Mouse (Mus musculus) neural tube, embryonic 11.5 days (tissue): ENCODE results near the gene Gm21985. TPM values are rescaled to one million over a fixed set of nuclear protein-coding genes. Genes with fewer than 3 reads are reported as not detected.

ENCODE experiments used
- ATAC-seq: fragments of 200-750 bp; cut with Nextera tagmentation; 2 replicates; pipeline ENCODE4 v1.8.0; 2017; ENCODE audit warnings: moderate number of reproducible peaks, mild to moderate bottlenecking, moderate TSS enrichment, moderate library complexity; ENCODE audit not compliant: insufficient read depth, low FRiP score, low TSS enrichment
- DNase-seq: peaks from one replicate; pipeline ENCODE4 v3.0.0-alpha.2; 2015; ENCODE audit warnings: low spot score
- H3K27ac ChIP-seq: fragments of 300-500 bp; sonication (generic); 2 replicates; pipeline ENCODE4 v1.5.1; 2014; ENCODE audit warnings: low read depth, mild to moderate bottlenecking, low read length
- H3K27me3 ChIP-seq: fragments of 300-500 bp; sonication (generic); 2 replicates; pipeline ENCODE4 v1.6.1; 2014; ENCODE audit warnings: mild to moderate bottlenecking, low read length, mixed read lengths; ENCODE audit not compliant: control insufficient read depth, insufficient read depth
- H3K36me3 ChIP-seq: fragments of 300-500 bp; sonication (generic); 2 replicates; pipeline ENCODE4 v1.6.1; 2014; ENCODE audit warnings: mild to moderate bottlenecking, low read length, moderate library complexity, mixed read lengths; ENCODE audit not compliant: control insufficient read depth, insufficient read depth
- H3K4me1 ChIP-seq: fragments of 300-500 bp; sonication (generic); 2 replicates; pipeline ENCODE4 v1.6.1; 2014; ENCODE audit warnings: low read length, mixed read lengths; ENCODE audit not compliant: control insufficient read depth, insufficient read depth
- H3K4me2 ChIP-seq: fragments of 300-500 bp; sonication (generic); 2 replicates; pipeline ENCODE4 v1.6.1; 2014; ENCODE audit warnings: low read depth, mild to moderate bottlenecking, moderate library complexity
- H3K4me3 ChIP-seq: fragments of 300-500 bp; sonication (generic); 2 replicates; pipeline ENCODE4 v1.5.1; 2014; ENCODE audit warnings: low read depth, low read length
- H3K9ac ChIP-seq: fragments of 300-500 bp; sonication (generic); 2 replicates; pipeline ENCODE4 v1.6.1; 2014; ENCODE audit warnings: mild to moderate bottlenecking, low read length
- H3K9me3 ChIP-seq: fragments of 300-500 bp; sonication (generic); 2 replicates; pipeline ENCODE4 v1.6.1; 2016; ENCODE audit warnings: low read length; ENCODE audit not compliant: control insufficient read depth
- WGBS: fragments of 180-500 bp; shearing (Covaris S2); extraction: QIAGEN DNeasy Blood & Tissue Kit; methylation state at CpG from one replicate; pipeline ENCODE4 v1.1.7; 2014; 5-methylcytosine and 5-hydroxymethylcytosine counted together
- polyA plus RNA-seq: library from polyadenylated mRNA; unstranded; fragments of >200 nt; fragmentation: Nextera tagmentation; extraction: Ambion mirVana; gene quantifications from 2 replicates; pipeline ENCODE4 v1.2.1, GENCODE M21; 2014

The Gm21985 gene
- polyA plus RNA-seq, 1 experiment from 2014 or later: not detected

GRCm38 (mm10) chr2:112360781-112361169 lies 94.7 kb downstream of the Gm21985 start:
- peaks cover 11% of the 10 kb centered on the region; the same call in 1 of the 2 replicates for H3K36me3 ChIP-seq
- no peaks in the 10 kb centered on the region for H3K27me3 ChIP-seq
- H3K4me2 ChIP-seq: no peak overlapping the region
- H3K27ac ChIP-seq: no peak overlapping the region
- no peaks in the 10 kb centered on the region for H3K4me1 ChIP-seq
- no peak overlapping the region for H3K9ac ChIP-seq
- H3K4me3 ChIP-seq: no peak overlapping the region
- no peak for DNase-seq
- 82% methylated on average over 2 of the region's 2 CpGs for WGBS
- no peak for ATAC-seq
- no peaks in the 10 kb centered on the region for H3K9me3 ChIP-seq

GRCm38 (mm10) chr2:112367222-112367621 lies 101.1 kb downstream of the Gm21985 start:
- no peaks in the 10 kb centered on the region for H3K9me3 ChIP-seq
- H3K9ac ChIP-seq: peak overlapping the region; percentile 80
- peak overlapping the region; percentile 83 for H3K4me2 ChIP-seq
- H3K4me3 ChIP-seq: peak overlapping the region; percentile 89
- peaks cover 8% of the 10 kb centered on the region; the same call in 1 of the 2 replicates for H3K36me3 ChIP-seq
- peaks cover 3% of the 10 kb centered on the region; the same call in 1 of the 2 replicates for H3K4me1 ChIP-seq
- no peak for ATAC-seq
- WGBS: 19% methylated on average over 15 of the region's 15 CpGs
- no peak for DNase-seq
- H3K27me3 ChIP-seq: no peaks in the 10 kb centered on the region
- peak overlapping the region; percentile 83; the same call in 1 of the 2 replicates for H3K27ac ChIP-seq

- ATAC-seq: peak; percentile 86
- peak within 1 kb of the TSS; percentile 83 for H3K27ac ChIP-seq
- peak within 1 kb of the TSS; percentile 89 for H3K4me3 ChIP-seq
- peak; percentile 91 for DNase-seq
- WGBS: 2% methylated on average over 46 of the region's 46 CpGs
- H3K4me2 ChIP-seq: peak within 1 kb of the TSS; percentile 83
- H3K4me1 ChIP-seq: peaks cover 3% of the 10 kb centered on the region; the same call in 1 of the 2 replicates
- H3K27me3 ChIP-seq: no peaks in the 10 kb centered on the region
- no peaks in the 10 kb centered on the region for H3K9me3 ChIP-seq
- 0 out of 2 replicates have a peak, but pooled peaks cover 6% of the 10 kb centered on the region for H3K36me3 ChIP-seq
- H3K9ac ChIP-seq: peak within 1 kb of the TSS; percentile 80
These were observed 101.9 kb downstream of the Gm21985 start, which contains the start of gene Emc4 for GRCm38 (mm10) chr2:112367726-112368673. TSS of gene Emc4 (minus strand) at chr2:112368027.

- DNase-seq (no peak), ATAC-seq (no peak)
- no peaks in the 10 kb centered on the region for H3K9me3 ChIP-seq
- H3K36me3 ChIP-seq: no peaks in the 10 kb centered on the region
- WGBS: 72% methylated on average over 5 of the region's 5 CpGs
- H3K27me3 ChIP-seq: no peaks in the 10 kb centered on the region
- H3K4me1 ChIP-seq: peaks cover 3% of the 10 kb centered on the region; the same call in 1 of the 2 replicates
- no peak overlapping the region for H3K4me3 ChIP-seq
- no peak overlapping the region for H3K4me2 ChIP-seq
- no peak overlapping the region for H3K27ac ChIP-seq
- H3K9ac ChIP-seq: no peak overlapping the region
These were observed 103.8 kb downstream of the Gm21985 start for GRCm38 (mm10) chr2:112369941-112370340.

- Histone ChIP-seq H3K27me3 (no peaks in the 10 kb centered on the region), H3K27ac (no peak overlapping the region), H3K4me2 (no peak overlapping the region), H3K9me3 (no peaks in the 10 kb centered on the region), H3K36me3 (no peaks in the 10 kb centered on the region), H3K4me1 (no peaks in the 10 kb centered on the region), H3K4me3 (no peak overlapping the region), H3K9ac (no peak overlapping the region)
- 60% methylated on average over 4 of the region's 4 CpGs for WGBS
- no peak for ATAC-seq
- no peak for DNase-seq
These were observed 107.0 kb downstream of the Gm21985 start for GRCm38 (mm10) chr2:112373141-112373540.

GRCm38 (mm10) chr2:112374610-112375009 lies 108.5 kb downstream of the Gm21985 start:
- no peaks in the 10 kb centered on the region for H3K36me3 ChIP-seq
- ATAC-seq (no peak), DNase-seq (no peak)
- 65% methylated on average over 5 of the region's 5 CpGs for WGBS
- no peak overlapping the region for H3K4me2 ChIP-seq
- no peak overlapping the region for H3K4me3 ChIP-seq
- no peaks in the 10 kb centered on the region for H3K4me1 ChIP-seq
- no peaks in the 10 kb centered on the region for H3K27me3 ChIP-seq
- no peak overlapping the region for H3K9ac ChIP-seq
- H3K27ac ChIP-seq: no peak overlapping the region
- H3K9me3 ChIP-seq: no peaks in the 10 kb centered on the region

- WGBS: under 1% methylated on average over 69 of the region's 72 CpGs
These were observed 113.1 kb downstream of the Gm21985 start, which contains the start of gene Katnbl1 for GRCm38 (mm10) chr2:112378973-112379898. TSS of gene Katnbl1 (plus strand) at chr2:112379211.

GRCm38 (mm10) chr2:112380131-112380530 lies 114.0 kb downstream of the Gm21985 start:
- DNase-seq: no peak

More at GRCm38 (mm10) chr2:112378973-112379898, 113.1 kb downstream of the Gm21985 start, which contains the start of gene Katnbl1:
- H3K27ac ChIP-seq: peak within 1 kb of the TSS; percentile 85
- H3K4me1 ChIP-seq: peaks cover 6% of the 10 kb centered on the region; the same call in 1 of the 2 replicates
- H3K9me3 ChIP-seq: no peaks in the 10 kb centered on the region
- DNase-seq: peak; percentile 96
- H3K4me2 ChIP-seq: peak within 1 kb of the TSS; percentile 46
- H3K4me3 ChIP-seq: peak within 1 kb of the TSS; percentile 95
- H3K9ac ChIP-seq: peak within 1 kb of the TSS; percentile 96
- H3K36me3 ChIP-seq: no peaks in the 10 kb centered on the region
- peak; percentile 99 for ATAC-seq
- no peaks in the 10 kb centered on the region for H3K27me3 ChIP-seq

More at GRCm38 (mm10) chr2:112380131-112380530, 114.0 kb downstream of the Gm21985 start:
- Histone ChIP-seq H3K4me3 (peak overlapping the region; percentile 95), H3K9ac (peak overlapping the region; percentile 96), H3K4me2 (peak overlapping the region; percentile 46), H3K9me3 (no peaks in the 10 kb centered on the region), H3K27ac (no peak overlapping the region), H3K4me1 (peaks cover 6% of the 10 kb centered on the region; the same call in 1 of the 2 replicates), H3K36me3 (no peaks in the 10 kb centered on the region), H3K27me3 (no peaks in the 10 kb centered on the region)
- ATAC-seq: no peak
- WGBS: 59% methylated on average over 8 of the region's 8 CpGs
